24 mouse cellular contexts compared by ENCODE assay signal in the genomic region with DNA sequence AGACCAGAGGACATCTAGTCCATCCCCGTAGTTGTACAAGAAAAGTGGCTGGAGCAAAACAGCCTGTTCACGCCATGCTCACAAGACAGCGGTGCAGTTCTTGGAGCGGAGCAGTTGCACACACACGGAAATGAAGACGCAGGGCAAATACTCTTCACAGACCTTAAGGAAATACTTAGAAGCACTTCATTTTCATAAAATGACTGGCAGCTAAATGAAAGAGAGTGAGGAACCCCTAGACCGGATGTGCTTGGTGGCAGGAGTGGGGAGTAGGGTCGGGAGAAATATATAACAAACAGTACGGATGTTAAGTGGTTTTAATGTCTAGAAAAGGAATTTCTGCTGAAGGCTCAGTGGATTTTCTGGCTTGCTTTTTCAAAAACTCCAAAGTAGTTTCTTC. TPM values are rescaled to one million over a fixed set of nuclear protein-coding genes. Genes with fewer than 3 reads are reported as not detected.
DNase-seq lines count a peak whose midpoint lies in the region; ATAC-seq and TF ChIP-seq lines count a peak whose summit lies in the region.
"Had no signal": no experiment of that assay in that cellular context is flagged by ENCODE, and none has a peak within 500 bp of the region (broad histone marks: within the 10 kb centered on the region; RNA-seq: fewer than 3 reads in every experiment).

No protein-coding gene starts in this region.

- ATAC-seq in lung, embryonic 15.5 days (ENCODE audit: borderline replicate concordance, extremely low read depth, low FRiP score, low TSS enrichment), result no peak
- ATAC-seq in lung, postnatal 0 days, result peak; percentile 78
- ATAC-seq: forebrain, embryonic 13.5 days; forebrain, embryonic 15.5 days had no signal

- no peak for TF ChIP-seq CTCF in lung, postnatal 0 days (IDR thresholded peaks at IDR 0.05)

- DNase-seq in lung, postnatal 14 days, result no peak
- DNase-seq in lung, postnatal 0 days (ENCODE audit: low spot score), result peak; percentile 57
- DNase-seq in lung, postnatal 10 days, result no peak
- DNase-seq in lung, postnatal 36 days, result peak; percentile 28
- DNase-seq in right cerebral cortex, postnatal 4 days, result no peak
- DNase-seq in left cerebral cortex, postnatal 14 days (ENCODE audit: low spot score in 2 of 2), result no peak
- DNase-seq: adrenal gland, adult 8-10 months; adrenal gland, postnatal 14 days; adrenal gland, postnatal 36 days; cerebellum, adult 11-12 months; cerebellum, adult 2 months; cerebellum, adult 9-10 months; cerebellum, postnatal 10 days; cerebellum, postnatal 25 days had no signal

- intact Hi-C loops in left cerebral cortex, postnatal 14 days (cut with DNase I), result no loop called here

- H3K36me3 ChIP-seq in lung, embryonic 15.5 days, result peaks cover 22% of the 10 kb centered on the region
- no peaks in the 10 kb centered on the region; the same call in 1 of the 2 replicates for H3K36me3 ChIP-seq in lung, postnatal 0 days (ENCODE audit: insufficient read depth, low read length)

- H3K4me1 ChIP-seq in lung, embryonic 15.5 days, result no peaks in the 10 kb centered on the region
- no peaks in the 10 kb centered on the region; the same call in 1 of the 2 replicates for H3K4me1 ChIP-seq in lung, postnatal 0 days (ENCODE audit: insufficient read depth, low read depth, low read length)
- H3K4me1 ChIP-seq: embryonic facial prominence, embryonic 10.5 days; embryonic facial prominence, embryonic 12.5 days had no signal

- H3K27me3 ChIP-seq in lung, embryonic 15.5 days, result no peaks in the 10 kb centered on the region
- no peaks in the 10 kb centered on the region for H3K27me3 ChIP-seq in lung, postnatal 0 days (replicated peaks; ENCODE audit: insufficient read depth, low read length)
- H3K27me3 ChIP-seq: embryonic facial prominence, embryonic 12.5 days; forebrain, embryonic 13.5 days; forebrain, embryonic 15.5 days had no signal

- 0 out of 2 replicates have a peak, but pooled peaks have one; percentile 15 for TF ChIP-seq EP300 in lung, postnatal 0 days (IDR thresholded peaks at IDR 0.05)

- no peak overlapping the region for H3K4me2 ChIP-seq in lung, embryonic 15.5 days
- H3K4me2 ChIP-seq in lung, postnatal 0 days (replicated peaks; ENCODE audit: low read depth, low read length), result no peak overlapping the region
- H3K4me2 ChIP-seq: embryonic facial prominence, embryonic 12.5 days; forebrain, embryonic 13.5 days; forebrain, embryonic 15.5 days had no signal

- H3K9ac ChIP-seq in lung, embryonic 15.5 days, result no peak overlapping the region
- no peak overlapping the region for H3K9ac ChIP-seq in lung, postnatal 0 days (replicated peaks; ENCODE audit: low read depth)
- H3K9ac ChIP-seq: embryonic facial prominence, embryonic 12.5 days; forebrain, embryonic 13.5 days; forebrain, embryonic 15.5 days had no signal

- H3K27ac ChIP-seq in lung, embryonic 15.5 days, result peak overlapping the region; percentile 67
- H3K27ac ChIP-seq in lung, postnatal 0 days (ENCODE audit: low read length), result peak overlapping the region; percentile 55
- H3K27ac ChIP-seq: embryonic facial prominence, embryonic 10.5 days; embryonic facial prominence, embryonic 12.5 days; forebrain, embryonic 13.5 days; forebrain, embryonic 15.5 days had no signal

- no peaks in the 10 kb centered on the region for H3K9me3 ChIP-seq in lung, embryonic 15.5 days
- H3K9me3 ChIP-seq in lung, postnatal 0 days (ENCODE audit: low read length), result no peaks in the 10 kb centered on the region
- H3K9me3 ChIP-seq: embryonic facial prominence, embryonic 10.5 days; embryonic facial prominence, embryonic 12.5 days; forebrain, embryonic 13.5 days; forebrain, embryonic 15.5 days had no signal

- H3K4me3 ChIP-seq in lung, embryonic 15.5 days, result no peak overlapping the region
- H3K4me3 ChIP-seq in lung, postnatal 0 days (ENCODE audit: low read depth, low read length), result no peak overlapping the region
- H3K4me3 ChIP-seq: embryonic facial prominence, embryonic 10.5 days; embryonic facial prominence, embryonic 12.5 days; forebrain, embryonic 13.5 days; forebrain, embryonic 15.5 days had no signal

- WGBS in lung, embryonic 15.5 days, result 76% methylated on average over 9 of the region's 9 CpGs
- 62% methylated on average over 9 of the region's 9 CpGs for WGBS in lung, postnatal 0 days

RNA-seq across cellular contexts. Expression of a gene that starts 20.2 kb away (rescaled TPM):
- polyA plus RNA-seq in lung, embryonic 15.5 days (2015; fragmentation: Nextera tagmentation; extraction: Ambion mirVana), result not detected in 2 replicates
- polyA plus RNA-seq in lung, postnatal 0 days (2015; fragmentation: Nextera tagmentation; extraction: Ambion mirVana), result 0.11 and 0.20 TPM in 2 replicates
- total RNA-seq in left cerebral cortex, postnatal 14 days (2021), result under 1 TPM; 0.47 to 0.75 TPM
- total RNA-seq: adrenal gland, adult 18-20 months; adrenal gland, adult 8-10 months; adrenal gland, postnatal 14 days; adrenal gland, postnatal 36 days; ES-E14; MEL had no signal
- polyA plus RNA-seq: C2C12; embryonic facial prominence, embryonic 10.5 days; forebrain, embryonic 11.5 days; forebrain, embryonic 13.5 days had no signal

RNA-seq across cellular contexts. Expression of a gene that starts 29.9 kb away (rescaled TPM):
- polyA plus RNA-seq in lung, embryonic 15.5 days (2015; fragmentation: Nextera tagmentation; extraction: Ambion mirVana), result 39.8 and 40.8 TPM in 2 replicates
- polyA plus RNA-seq in lung, postnatal 0 days (2015; fragmentation: Nextera tagmentation; extraction: Ambion mirVana), result 32.6 and 35.3 TPM in 2 replicates
- total RNA-seq in left cerebral cortex, postnatal 14 days (2021), result 10 to 100 TPM; 64.3 to 70.4 TPM

Comparison
In these comparisons a context has a peak if more than half of its experiments do, and no peak if none do; other contexts are left out.
1. DNase-seq: peak in lung, postnatal 0 days (single experiment) and lung, postnatal 36 days (single experiment); none in lung, postnatal 14 days (single experiment), lung, postnatal 10 days (single experiment), right cerebral cortex, postnatal 4 days (single experiment) and left cerebral cortex, postnatal 14 days (0 of 2).